Mouse (Mus musculus) neutrophil, adult 5-6 weeks (primary cell): ENCODE data around the gene Zfp59. TPM values are rescaled to one million over a fixed set of nuclear protein-coding genes. Genes with fewer than 3 reads are reported as not detected.
"Not testable (repeated sequence)": the region's sequence is repeated elsewhere in the genome, so short reads cannot be mapped to it uniquely, and the experiment has no call there.

ENCODE experiments used
- ATAC-seq: fragments of 151-379, 151-347 bp; 2 replicates; pipeline ENCODE4 v1.8.0; 2017; ENCODE audit warnings: mild to moderate bottlenecking, moderate TSS enrichment; ENCODE audit not compliant: insufficient number of reproducible peaks, poor library complexity, low FRiP score, severe bottlenecking; ENCODE audit errors: extremely low read depth
- total RNA-seq: library from RNA; stranded (forward); fragments of 200-1000 nt; gene quantifications from 2 replicates; pipeline ENCODE4 v1.2.3, GENCODE M21; 2017

Zfp59 gene
- total RNA-seq, 1 experiment from 2014 or later, result 7.9 TPM

DNA sequence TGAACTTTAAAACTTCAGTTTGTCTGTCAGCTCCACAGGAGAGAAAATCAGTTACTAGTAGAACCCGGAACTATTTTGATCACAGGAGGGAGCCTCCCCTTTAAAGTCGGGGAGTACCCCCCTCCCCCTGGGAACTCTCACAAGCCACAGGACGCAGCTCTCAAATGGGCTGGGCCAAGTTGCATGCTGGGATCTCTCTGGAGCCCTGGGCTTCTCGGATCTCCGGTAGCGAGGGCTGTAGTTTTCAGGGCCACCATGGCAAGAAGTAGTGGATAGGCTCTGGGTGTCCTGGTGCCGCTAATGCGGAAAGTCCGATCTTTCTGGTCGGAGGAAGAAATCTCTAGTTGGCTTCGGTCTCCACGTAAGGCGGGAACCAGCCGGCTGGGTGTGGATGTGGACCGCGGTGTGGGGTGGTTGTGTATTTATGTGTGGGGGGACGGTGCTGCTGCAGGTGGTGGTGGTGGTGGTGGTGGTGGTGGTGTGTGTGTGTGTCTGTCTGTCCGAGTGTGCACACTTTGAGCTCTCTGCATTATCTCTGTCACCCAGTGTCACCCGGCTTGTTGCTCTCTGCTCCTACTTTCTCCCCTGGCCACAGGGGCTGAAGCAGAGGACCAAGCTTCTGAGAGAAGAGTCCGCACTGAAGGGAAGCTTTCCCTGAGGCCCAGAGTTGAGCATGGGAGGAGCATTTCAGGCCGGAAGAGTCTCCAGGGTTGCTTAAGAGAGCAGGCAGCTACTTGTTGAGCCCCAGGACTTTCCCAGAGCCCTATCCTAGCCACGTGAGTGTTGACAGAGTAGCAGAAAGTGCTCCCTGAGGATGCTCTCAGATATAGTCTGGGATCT is 22.2 kb downstream of the Zfp59 start:
- peak; percentile 93 for ATAC-seq

GRCm38 (mm10) chr7:27862578-27862977 is 24.2 kb downstream of the Zfp59 start:
- ATAC-seq, result not testable (repeated sequence)

GRCm38 (mm10) chr7:27881721-27882120 is 43.3 kb downstream of the Zfp59 start:
- no peak for ATAC-seq

DNA sequence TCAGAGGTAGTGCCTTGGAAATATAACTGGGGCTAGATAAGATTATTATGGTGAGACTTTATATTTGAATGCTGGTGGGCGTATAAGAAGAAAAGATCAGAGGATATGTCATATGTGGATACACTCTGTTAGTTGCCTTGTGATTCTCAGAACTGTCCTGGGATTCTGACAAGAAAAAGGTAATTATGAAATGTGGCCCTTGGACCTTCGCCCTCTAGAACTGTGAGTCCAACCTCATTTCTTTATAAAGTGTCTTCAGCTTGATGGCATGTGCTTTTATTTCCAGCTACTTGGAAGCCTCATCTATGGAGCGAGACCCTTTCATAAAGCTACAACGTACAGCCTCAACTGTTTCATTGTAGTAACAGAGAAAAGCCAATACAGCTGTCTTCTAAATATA is 62.2 kb downstream of the Zfp59 start:
- no peak for ATAC-seq

DNA sequence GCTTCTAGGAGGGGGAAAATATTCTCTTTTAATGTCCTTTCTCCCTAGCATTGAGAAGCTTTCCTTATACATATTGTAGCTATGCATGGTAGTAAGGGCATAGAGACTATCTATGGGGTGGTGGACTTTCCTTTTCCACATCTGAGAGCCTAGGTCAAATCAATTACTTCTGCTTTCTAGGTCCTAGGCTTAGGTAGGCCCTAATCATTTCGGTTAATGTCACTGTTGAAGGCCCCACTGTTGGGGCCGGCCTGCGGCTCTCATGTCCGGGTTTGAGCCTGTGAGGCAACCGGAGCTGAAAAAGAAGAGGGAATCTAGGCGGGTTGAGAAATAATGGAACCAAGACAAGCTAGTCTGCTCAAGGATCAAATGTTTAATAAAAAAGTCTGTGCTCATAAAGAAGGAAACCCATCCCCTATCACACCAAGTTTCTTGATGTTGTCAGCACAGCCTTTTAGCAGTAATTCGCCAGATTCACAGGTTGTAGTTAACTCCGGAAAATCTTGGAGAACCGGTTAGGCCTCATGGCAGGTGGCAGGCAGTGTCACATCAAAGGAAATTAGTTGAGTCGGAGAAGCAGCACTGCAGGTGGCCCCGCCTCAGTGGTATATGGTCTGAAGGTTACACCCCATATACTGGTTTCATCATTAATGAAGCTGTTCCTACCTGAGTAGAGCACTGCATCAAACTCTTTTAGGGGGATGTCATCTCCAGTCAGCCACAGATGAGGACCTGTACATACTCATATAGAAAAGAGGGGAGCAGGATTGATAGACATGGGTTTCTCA is 66.8 kb downstream of the Zfp59 start:
- ATAC-seq, result no peak

Other genes with a start within 250 kb of the Zfp59 start
- gene Akt2, start 247.1 kb upstream of the Zfp59 start, total RNA-seq, result 175 and 194 TPM in 2 replicates
- not detected in 2 replicates for gene Ttc9b, start 184.7 kb upstream of the Zfp59 start, total RNA-seq
- 3.7 and 7.2 TPM in 2 replicates for gene Map3k10, start 164.0 kb upstream of the Zfp59 start, total RNA-seq
- 1.7 and 6.6 TPM in 2 replicates for gene Zfp607b, start 149.3 kb upstream of the Zfp59 start, total RNA-seq
- gene Zfp60, start 107.2 kb upstream of the Zfp59 start, total RNA-seq, result 8.3 and 13.0 TPM in 2 replicates
- gene Zfp626, start 31.4 kb upstream of the Zfp59 start, total RNA-seq, result 7.5 and 9.8 TPM in 2 replicates
- 15.7 and 18.9 TPM in 2 replicates for gene Zfp607a, start 18.9 kb downstream of the Zfp59 start, total RNA-seq
- 12.8 and 13.5 TPM in 2 replicates for gene Zfp974, start 90.9 kb downstream of the Zfp59 start, total RNA-seq
- 23.8 and 25.6 TPM in 2 replicates for gene Zfp780b, start 140.6 kb downstream of the Zfp59 start, total RNA-seq
- gene Zfp850, start 175.5 kb downstream of the Zfp59 start, total RNA-seq, result 9.8 and 13.3 TPM in 2 replicates
- 102 and 105 TPM in 2 replicates for gene Psmc4, start 211.5 kb downstream of the Zfp59 start, total RNA-seq
- 0.23 and 0.74 TPM in 2 replicates for gene Fcgbp, start 232.6 kb downstream of the Zfp59 start, total RNA-seq